Mouse (Mus musculus): ENCODE data around the gene Gm11027.

GRCm38 (mm10) chr12:116282856-116283255 is 7.7 kb downstream of the Gm11027 start:
- TF ChIP-seq CTCF (IDR thresholded peaks at IDR 0.05; ENCODE audit: control insufficient read depth, insufficient read depth, low read length): no peak
- no peak for TF ChIP-seq POLR2A (IDR thresholded peaks at IDR 0.05; ENCODE audit: borderline replicate concordance, control insufficient read depth, low read depth, low read length)

Data from bone marrow, adult 2 months (tissue).